Mouse (Mus musculus) E14TG2a.4 (cell line): ENCODE measurements around the gene Cdk6.

ENCODE experiments used
- CTCF ChIP-seq: conservative IDR thresholded peaks from 2 replicates; pipeline ENCODE4 v1.5.1; 2014; ENCODE audit warnings: low read length
- NANOG ChIP-seq: IDR thresholded peaks from 2 replicates; pipeline ENCODE4 v1.6.1; 2014; ENCODE audit warnings: borderline replicate concordance, low read length, mixed read lengths
- POU5F1 ChIP-seq: IDR thresholded peaks from 2 replicates; pipeline ENCODE4 v1.6.1; 2014; ENCODE audit warnings: low read length, borderline replicate concordance

- TF ChIP-seq CTCF (no peak), NANOG (no peak), POU5F1 (no peak)
Observed at GRCm38 (mm10) chr5:3380692-3381233, 39.5 kb downstream of the Cdk6 start.
